ENCODE assay signal across 9 mouse cellular contexts in genomic region chr2:181212389-181213020, GRCm38 (mm10). TPM values are rescaled to one million over a fixed set of nuclear protein-coding genes. Genes with fewer than 3 reads are reported as not detected.
DNase-seq lines count a peak whose midpoint lies in the region; ATAC-seq and TF ChIP-seq lines count a peak whose summit lies in the region.
"Had no signal": no experiment of that assay in that cellular context is flagged by ENCODE, and none has a peak within 500 bp of the region (broad histone marks: within the 10 kb centered on the region; RNA-seq: fewer than 3 reads in every experiment).

No protein-coding gene starts in this region.

- peak overlapping the region; percentile 65 for H3K27ac ChIP-seq in gastrocnemius, adult 2 months
- no peak overlapping the region for H3K27ac ChIP-seq in forebrain, postnatal 0 days (ENCODE audit: low read depth, low read length)
- no peak overlapping the region for H3K27ac ChIP-seq in liver, embryonic 11.5 days (ENCODE audit: low read depth, low read length)
- H3K27ac ChIP-seq in neural tube, embryonic 14.5 days (ENCODE audit: low read depth, low read length), result no peak overlapping the region

- H3K9ac ChIP-seq in forebrain, postnatal 0 days, result 0 out of 2 replicates have a peak overlapping the region, but pooled peaks have one; percentile 2
- H3K9ac ChIP-seq in liver, embryonic 11.5 days (ENCODE audit: low read depth, low read length), result no peak overlapping the region
- H3K9ac ChIP-seq in neural tube, embryonic 14.5 days (replicated peaks; ENCODE audit: low read depth, low read length), result no peak overlapping the region

- peak overlapping the region; percentile 47 for H3K4me2 ChIP-seq in forebrain, postnatal 0 days (ENCODE audit: low read depth)
- H3K4me2 ChIP-seq in liver, embryonic 11.5 days, result peak overlapping the region; percentile 58
- H3K4me2 ChIP-seq in neural tube, embryonic 14.5 days (ENCODE audit: low read depth, low read length), result peak overlapping the region; percentile 41

- peaks cover 14% of the 10 kb centered on the region for H3K27me3 ChIP-seq in forebrain, postnatal 0 days (ENCODE audit: insufficient read depth, low read length)
- peaks cover 45% of the 10 kb centered on the region for H3K27me3 ChIP-seq in liver, embryonic 11.5 days (replicated peaks; ENCODE audit: control insufficient read depth, insufficient read depth, low read length)
- peaks cover 18% of the 10 kb centered on the region for H3K27me3 ChIP-seq in neural tube, embryonic 14.5 days (ENCODE audit: control insufficient read depth, insufficient read depth, low read length)

- H3K9me3 ChIP-seq in forebrain, postnatal 0 days (ENCODE audit: low read length), result no peaks in the 10 kb centered on the region
- no peaks in the 10 kb centered on the region for H3K9me3 ChIP-seq in liver, embryonic 11.5 days (ENCODE audit: control insufficient read depth, low read length)
- no peaks in the 10 kb centered on the region for H3K9me3 ChIP-seq in neural tube, embryonic 14.5 days (ENCODE audit: control insufficient read depth, low read length)

- WGBS in forebrain, postnatal 0 days, result 3% methylated on average over 34 of the region's 34 CpGs
- 8% methylated on average over 34 of the region's 34 CpGs for WGBS in liver, embryonic 11.5 days
- WGBS in neural tube, embryonic 14.5 days, result 3% methylated on average over 34 of the region's 34 CpGs

- DNase-seq in gastrocnemius, adult 2 months, result no peak
- DNase-seq in gastrocnemius, postnatal 10 days, result no peak
- DNase-seq in T-cell, adult 2 months (ENCODE audit: low spot score), result peak; percentile 23
- DNase-seq in forebrain, postnatal 0 days, result no peak
- DNase-seq in liver, embryonic 11.5 days (ENCODE audit: low spot score), result no peak
- no peak for DNase-seq in layer of hippocampus, adult 9-10 months (ENCODE audit: low spot score)
- DNase-seq in left cerebral cortex, postnatal 10 days (ENCODE audit: extremely low spot score in 1 of 2, low spot score in 2 of 2), result no peak

- ATAC-seq in forebrain, postnatal 0 days, result no peak
- peak; percentile 36; the same call in 1 of the 2 replicates for ATAC-seq in liver, embryonic 11.5 days (replicated peaks; ENCODE audit: low FRiP score)
- no peak for ATAC-seq in neural tube, embryonic 14.5 days (ENCODE audit: low read depth)

- H3K4me3 ChIP-seq in gastrocnemius, adult 2 months, result peak overlapping the region; percentile 69
- H3K4me3 ChIP-seq in forebrain, postnatal 0 days (ENCODE audit: low read depth, low read length), result peak overlapping the region; percentile 16
- peak overlapping the region; percentile 31 for H3K4me3 ChIP-seq in liver, embryonic 11.5 days (ENCODE audit: low read depth, low read length)
- H3K4me3 ChIP-seq in neural tube, embryonic 14.5 days (ENCODE audit: low read depth, low read length), result peak overlapping the region; percentile 19

- H3K36me3 ChIP-seq in forebrain, postnatal 0 days (ENCODE audit: insufficient read depth), result no peaks in the 10 kb centered on the region
- no peaks in the 10 kb centered on the region for H3K36me3 ChIP-seq in liver, embryonic 11.5 days (ENCODE audit: control insufficient read depth, insufficient read depth, low read length)
- no peaks in the 10 kb centered on the region for H3K36me3 ChIP-seq in neural tube, embryonic 14.5 days (ENCODE audit: control insufficient read depth, insufficient read depth, low read length)

- intact Hi-C loops in gastrocnemius, adult 2 months (cut with DNase I), result no loop called here
- intact Hi-C loops in left cerebral cortex, postnatal 10 days (cut with DNase I), result no loop called here

- H3K4me1 ChIP-seq in forebrain, postnatal 0 days (ENCODE audit: insufficient read depth), result no peaks in the 10 kb centered on the region
- H3K4me1 ChIP-seq in liver, embryonic 11.5 days (replicated peaks; ENCODE audit: control insufficient read depth, insufficient read depth, low read length), result peaks cover 6% of the 10 kb centered on the region; the same call in 1 of the 2 replicates
- peaks cover 7% of the 10 kb centered on the region; the same call in 1 of the 2 replicates for H3K4me1 ChIP-seq in neural tube, embryonic 14.5 days (ENCODE audit: control insufficient read depth, insufficient read depth, low read length)

- TF ChIP-seq CTCF in gastrocnemius, adult 2 months (IDR thresholded peaks at IDR 0.05), result no peak
- no peak for TF ChIP-seq CTCF in forebrain, postnatal 0 days (IDR thresholded peaks at IDR 0.05; ENCODE audit: low read depth)

RNA-seq across cellular contexts. Expression of gene Srms, which starts 0.5 kb away (rescaled TPM):
- under 1 TPM; 0.17 to 0.28 TPM for total RNA-seq in gastrocnemius, adult 2 months (2021)
- total RNA-seq in gastrocnemius, postnatal 10 days (2021), result under 1 TPM; 0.12 to 0.14 TPM
- 0.15 and 0.43 TPM in 2 replicates for total RNA-seq in forebrain, postnatal 0 days (2014; rRNA removed)
- polyA plus RNA-seq in forebrain, postnatal 0 days (2015; fragmentation: Nextera tagmentation; extraction: Ambion mirVana), result 0.10 TPM in 1 of 2 replicates, not detected in the other
- 0.23 TPM in 1 of 2 replicates, not detected in the other for polyA plus RNA-seq in liver, embryonic 11.5 days (2014; fragmentation: Nextera tagmentation; extraction: Ambion mirVana)
- polyA plus RNA-seq in neural tube, embryonic 14.5 days (2014; fragmentation: Nextera tagmentation; extraction: Ambion mirVana), result 0.15 and 0.19 TPM in 2 replicates
- under 1 TPM; 0.21 to 0.22 TPM for total RNA-seq in left cerebral cortex, postnatal 10 days (2021)
- polyA plus RNA-seq: C2C12 had no signal

RNA-seq across cellular contexts. Expression of gene Fndc11, which starts 7.3 kb away (rescaled TPM):
- not detected for total RNA-seq in gastrocnemius, adult 2 months (2021)
- total RNA-seq in gastrocnemius, postnatal 10 days (2021), result not detected
- total RNA-seq in forebrain, postnatal 0 days (2014; rRNA removed), result not detected in 2 replicates
- 0.18 and 0.24 TPM in 2 replicates for polyA plus RNA-seq in forebrain, postnatal 0 days (2015; fragmentation: Nextera tagmentation; extraction: Ambion mirVana)
- 0.34 TPM in 1 of 2 replicates, not detected in the other for polyA plus RNA-seq in liver, embryonic 11.5 days (2014; fragmentation: Nextera tagmentation; extraction: Ambion mirVana)
- 0.23 TPM in 1 of 2 replicates, not detected in the other for polyA plus RNA-seq in neural tube, embryonic 14.5 days (2014; fragmentation: Nextera tagmentation; extraction: Ambion mirVana)
- total RNA-seq in left cerebral cortex, postnatal 10 days (2021), result not detected
- polyA plus RNA-seq: C2C12 had no signal

RNA-seq across cellular contexts. Expression of gene Ptk6, which starts 9.9 kb away (rescaled TPM):
- not detected for total RNA-seq in gastrocnemius, adult 2 months (2021)
- total RNA-seq in gastrocnemius, postnatal 10 days (2021), result not detected
- not detected in 2 replicates for total RNA-seq in forebrain, postnatal 0 days (2014; rRNA removed)
- polyA plus RNA-seq in forebrain, postnatal 0 days (2015; fragmentation: Nextera tagmentation; extraction: Ambion mirVana), result not detected in 2 replicates
- not detected in 2 replicates for polyA plus RNA-seq in liver, embryonic 11.5 days (2014; fragmentation: Nextera tagmentation; extraction: Ambion mirVana)
- not detected in 2 replicates for polyA plus RNA-seq in neural tube, embryonic 14.5 days (2014; fragmentation: Nextera tagmentation; extraction: Ambion mirVana)
- not detected for total RNA-seq in left cerebral cortex, postnatal 10 days (2021)
- polyA plus RNA-seq: C2C12 had no signal

RNA-seq across cellular contexts. Expression of gene Ppdpf, which starts 25.5 kb away (rescaled TPM):
- total RNA-seq in gastrocnemius, adult 2 months (2021), result 10 to 100 TPM; 39.1 to 46.2 TPM
- 10 to 100 TPM; 55.2 to 60.3 TPM for total RNA-seq in gastrocnemius, postnatal 10 days (2021)
- 239 and 264 TPM in 2 replicates for total RNA-seq in forebrain, postnatal 0 days (2014; rRNA removed)
- polyA plus RNA-seq in forebrain, postnatal 0 days (2015; fragmentation: Nextera tagmentation; extraction: Ambion mirVana), result 402 and 447 TPM in 2 replicates
- polyA plus RNA-seq in liver, embryonic 11.5 days (2014; fragmentation: Nextera tagmentation; extraction: Ambion mirVana), result 172 and 179 TPM in 2 replicates
- polyA plus RNA-seq in neural tube, embryonic 14.5 days (2014; fragmentation: Nextera tagmentation; extraction: Ambion mirVana), result 419 and 445 TPM in 2 replicates
- 100 to 1,000 TPM; 111 to 117 TPM for total RNA-seq in left cerebral cortex, postnatal 10 days (2021)

RNA-seq across cellular contexts. Expression of gene Helz2, which starts 29.3 kb away (rescaled TPM):
- total RNA-seq in gastrocnemius, adult 2 months (2021), result 1 to 10 TPM; 2.8 to 4.9 TPM
- total RNA-seq in gastrocnemius, postnatal 10 days (2021), result 1 to 10 TPM; 3.2 to 4.0 TPM
- 1.7 and 1.8 TPM in 2 replicates for total RNA-seq in forebrain, postnatal 0 days (2014; rRNA removed)
- polyA plus RNA-seq in forebrain, postnatal 0 days (2015; fragmentation: Nextera tagmentation; extraction: Ambion mirVana), result 0.10 and 0.24 TPM in 2 replicates
- polyA plus RNA-seq in liver, embryonic 11.5 days (2014; fragmentation: Nextera tagmentation; extraction: Ambion mirVana), result 2.4 and 2.6 TPM in 2 replicates
- polyA plus RNA-seq in neural tube, embryonic 14.5 days (2014; fragmentation: Nextera tagmentation; extraction: Ambion mirVana), result 0.28 and 0.45 TPM in 2 replicates
- 1 to 10 TPM; 1.4 to 1.7 TPM for total RNA-seq in left cerebral cortex, postnatal 10 days (2021)

Comparison
In these comparisons a context has a peak if more than half of its experiments do, and no peak if none do; other contexts are left out.
1. H3K4me3 ChIP-seq: peak in every context shown above with its lines; median percentile 69 in gastrocnemius, adult 2 months; 31 in liver, embryonic 11.5 days; 19 in neural tube, embryonic 14.5 days; 16 in forebrain, postnatal 0 days.